Mouse (Mus musculus) liver, embryonic 14.5 days (tissue): ENCODE data around the gene Lmo1. TPM values are rescaled to one million over a fixed set of nuclear protein-coding genes. Genes with fewer than 3 reads are reported as not detected.

Experiments used
- ATAC-seq: fragments of 200-750 bp; cut with Nextera tagmentation; 2 replicates; pipeline ENCODE4 v1.8.0; 2017; ENCODE audit warnings: moderate number of reproducible peaks, mild to moderate bottlenecking, moderate library complexity; ENCODE audit not compliant: insufficient read depth
- DNase-seq, 3 experiments: peaks; one replicate each; pipeline ENCODE4 v3.0.0-alpha.2; 2012 to 2013; ENCODE audit warnings: low read depth in 3 of 3, low spot score in 3 of 3
- H3K27ac ChIP-seq: fragments of 300-500 bp; sonication (generic); 2 replicates; pipeline ENCODE4 v1.5.1; 2014; ENCODE audit warnings: moderate library complexity, mild to moderate bottlenecking, control low read depth, inconsistent platforms
- H3K27me3 ChIP-seq: fragments of 300-500 bp; sonication (generic); 2 replicates; pipeline ENCODE4 v1.6.1; 2014; ENCODE audit warnings: mild to moderate bottlenecking, low read length, moderate library complexity; ENCODE audit not compliant: control insufficient read depth, insufficient read depth
- H3K36me3 ChIP-seq: fragments of 300-500 bp; sonication (generic); replicated peaks from 2 replicates; pipeline ENCODE4 v1.6.1; 2014; ENCODE audit warnings: low read depth; ENCODE audit not compliant: control insufficient read depth, insufficient read depth
- H3K4me1 ChIP-seq, 2 experiments: fragments of 200-500 bp in 1 of 2; fragments of 300-500 bp in 1 of 2; sonication (generic) in 1 of 2; replicated peaks; 2 replicates each; pipeline ENCODE4 v1.6.1; 2012 to 2014; ENCODE audit warnings: antibody characterized with exemption in 1 of 2, inconsistent platforms in 1 of 2, low read length in 1 of 2; ENCODE audit not compliant: control insufficient read depth in 2 of 2, insufficient read depth in 2 of 2
- H3K4me2 ChIP-seq: fragments of 300-500 bp; sonication (generic); 2 replicates; pipeline ENCODE4 v1.6.1; 2014; ENCODE audit warnings: low read depth, mild to moderate bottlenecking, control low read depth, moderate library complexity
- H3K4me3 ChIP-seq, 2 experiments: fragments of 200-500 bp in 1 of 2; fragments of 300-500 bp in 1 of 2; sonication (generic) in 1 of 2; 2 replicates each; pipeline ENCODE4 v1.5.1; 2012 to 2014; ENCODE audit warnings: low read depth in 2 of 2, low read length in 2 of 2, mild to moderate bottlenecking in 2 of 2, control low read depth in 1 of 2, inconsistent platforms in 1 of 2, moderate library complexity in 1 of 2; ENCODE audit not compliant: insufficient read depth in 1 of 2
- H3K9ac ChIP-seq: fragments of 300-500 bp; sonication (generic); replicated peaks from 2 replicates; pipeline ENCODE4 v1.6.1; 2014; ENCODE audit warnings: mild to moderate bottlenecking, control low read depth, moderate library complexity
- H3K9me3 ChIP-seq: fragments of 300-500 bp; sonication (generic); 2 replicates; pipeline ENCODE4 v1.6.1; 2016; ENCODE audit warnings: low read length, mixed read lengths; ENCODE audit not compliant: control insufficient read depth
- CTCF ChIP-seq: IDR thresholded peaks from 2 replicates; pipeline ENCODE4 v1.5.1; 2016; ENCODE audit warnings: antibody characterized with exemption, low read depth, control low read depth
- EP300 ChIP-seq: IDR thresholded peaks from 2 replicates; pipeline ENCODE4 v1.6.1; 2016; ENCODE audit warnings: antibody characterized with exemption, low read depth
- WGBS: fragments of 180-500 bp; shearing (Covaris S2); extraction: QIAGEN DNeasy Blood & Tissue Kit; methylation state at CpG from one replicate; pipeline ENCODE4 v1.1.7; 2014; ENCODE audit not compliant: insufficient replicate concordance; 5-methylcytosine and 5-hydroxymethylcytosine counted together
- polyA plus RNA-seq, 2 experiments: library from polyadenylated mRNA; depleted of rRNA in 1 of 2; stranded (reverse) in 1 of 2; unstranded in 1 of 2; fragments of >200 nt; fragmentation: Nextera tagmentation in 1 of 2; extraction: Ambion mirVana in 1 of 2; gene quantifications; 2 replicates each; pipeline versions ENCODE4 v1.2.1 to v1.2.3; 2012 to 2014

Lmo1 gene
- polyA plus RNA-seq, 2 experiments = 0.75 to 0.78 TPM

DNA sequence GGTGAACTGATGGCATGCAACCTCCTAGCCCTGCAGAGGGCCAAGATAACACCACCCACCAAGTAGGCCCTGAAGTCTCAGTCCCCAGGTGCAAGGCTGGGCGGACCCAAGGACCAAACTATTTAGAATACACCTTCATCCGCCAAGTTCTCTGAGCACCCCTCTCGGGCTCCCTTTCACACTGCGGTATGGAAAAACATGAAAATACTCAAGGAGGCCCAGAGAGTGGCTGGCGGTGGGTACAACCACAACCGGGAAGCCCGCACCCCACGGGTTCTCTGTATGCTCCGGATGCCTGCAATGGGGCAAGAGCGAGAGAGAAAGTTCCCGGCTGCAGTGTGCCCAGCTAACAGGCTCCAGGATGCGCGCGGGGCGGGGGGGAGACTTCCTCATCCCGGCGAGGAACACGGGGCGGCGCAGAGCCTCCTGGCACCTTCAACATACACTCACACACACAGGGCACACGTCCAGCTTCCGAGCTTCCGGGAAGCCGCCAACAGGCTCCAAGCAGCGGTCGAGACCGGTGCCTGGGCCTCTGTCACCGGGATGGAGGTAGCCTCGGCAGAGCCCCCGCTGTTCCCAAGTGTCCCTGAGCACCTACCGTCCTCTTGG is 564 bp downstream of the Lmo1 start:
- H3K9ac ChIP-seq = no peak overlapping the region
- H3K9me3 ChIP-seq = no peaks in the 10 kb centered on the region
- no peak for ATAC-seq
- no peak for DNase-seq
- peaks cover 38% of the 10 kb centered on the region for H3K27me3 ChIP-seq
- WGBS = 5% methylated on average over 31 of the region's 31 CpGs
- peak overlapping the region; percentile 45 for H3K4me2 ChIP-seq
- no peaks in the 10 kb centered on the region for H3K4me1 ChIP-seq
- H3K4me3 ChIP-seq = peak overlapping the region in 1 of 2 experiments; percentile 43; a peak in 3 of 4 replicates
- no peak for TF ChIP-seq EP300
- H3K27ac ChIP-seq = no peak overlapping the region
- no peaks in the 10 kb centered on the region for H3K36me3 ChIP-seq

DNA sequence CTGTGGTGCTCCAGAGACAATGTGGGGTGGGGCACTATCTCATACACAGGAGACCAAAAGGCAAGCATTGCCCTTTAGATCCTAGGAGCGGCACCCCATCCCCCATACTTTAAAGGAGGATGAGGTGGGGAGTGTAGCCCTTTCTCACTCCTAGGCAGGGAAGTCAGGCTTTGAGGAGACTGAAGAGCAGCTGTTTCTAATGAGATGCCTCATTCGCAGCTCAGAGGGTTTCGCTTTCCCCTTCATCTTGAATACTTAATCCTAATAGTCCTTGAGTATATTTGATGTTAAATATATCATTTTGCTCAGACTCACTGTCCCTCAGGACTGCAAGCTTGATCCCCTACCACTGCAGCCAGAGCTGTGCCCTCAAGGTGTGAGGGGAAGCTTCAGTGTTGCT is 3.1 kb downstream of the Lmo1 start:
- TF ChIP-seq CTCF (no peak), EP300 (no peak)
- Histone ChIP-seq H3K27ac (no peak overlapping the region), H3K27me3 (peaks cover 50% of the 10 kb centered on the region), H3K9me3 (no peaks in the 10 kb centered on the region), H3K4me2 (no peak overlapping the region), H3K4me3 (no peak overlapping the region), H3K4me1 (no peaks in the 10 kb centered on the region), H3K36me3 (no peaks in the 10 kb centered on the region), H3K9ac (no peak overlapping the region)
- DNase-seq (no peak), ATAC-seq (no peak)
- WGBS = 58% methylated on average over 3 of the region's 3 CpGs

DNA sequence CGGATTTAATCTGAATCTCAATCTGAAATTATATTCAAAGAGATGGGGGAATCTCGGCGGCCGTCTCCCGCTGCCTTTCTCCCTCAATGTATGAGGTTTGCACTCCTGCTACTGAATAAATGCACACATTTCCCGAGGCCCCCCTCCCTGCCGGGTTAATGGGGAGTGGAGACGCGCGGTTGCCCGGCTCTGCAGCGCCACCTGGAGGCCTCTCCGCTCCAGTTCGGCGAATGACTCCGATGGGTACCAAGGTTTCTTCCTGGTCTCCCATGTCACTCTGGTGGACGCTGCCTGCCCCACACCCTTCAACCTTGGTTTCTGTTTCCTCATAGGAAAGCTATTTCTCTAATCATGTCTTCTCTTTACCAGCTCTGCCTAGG is 4.6 kb downstream of the Lmo1 start:
- Histone ChIP-seq H3K4me1 (no peaks in the 10 kb centered on the region), H3K4me3 (no peak overlapping the region), H3K27ac (no peak overlapping the region), H3K4me2 (peak overlapping the region; percentile 50; the same call in 1 of the 2 replicates), H3K36me3 (no peaks in the 10 kb centered on the region), H3K9ac (no peak overlapping the region), H3K9me3 (no peaks in the 10 kb centered on the region), H3K27me3 (peaks cover 41% of the 10 kb centered on the region)
- no peak for TF ChIP-seq EP300
- TF ChIP-seq CTCF = peak; percentile 91
- DNase-seq (peak; percentile 4 to 12 (median 9)), ATAC-seq (no peak)
- WGBS = 0% methylated on average over 17 of the region's 17 CpGs

DNA sequence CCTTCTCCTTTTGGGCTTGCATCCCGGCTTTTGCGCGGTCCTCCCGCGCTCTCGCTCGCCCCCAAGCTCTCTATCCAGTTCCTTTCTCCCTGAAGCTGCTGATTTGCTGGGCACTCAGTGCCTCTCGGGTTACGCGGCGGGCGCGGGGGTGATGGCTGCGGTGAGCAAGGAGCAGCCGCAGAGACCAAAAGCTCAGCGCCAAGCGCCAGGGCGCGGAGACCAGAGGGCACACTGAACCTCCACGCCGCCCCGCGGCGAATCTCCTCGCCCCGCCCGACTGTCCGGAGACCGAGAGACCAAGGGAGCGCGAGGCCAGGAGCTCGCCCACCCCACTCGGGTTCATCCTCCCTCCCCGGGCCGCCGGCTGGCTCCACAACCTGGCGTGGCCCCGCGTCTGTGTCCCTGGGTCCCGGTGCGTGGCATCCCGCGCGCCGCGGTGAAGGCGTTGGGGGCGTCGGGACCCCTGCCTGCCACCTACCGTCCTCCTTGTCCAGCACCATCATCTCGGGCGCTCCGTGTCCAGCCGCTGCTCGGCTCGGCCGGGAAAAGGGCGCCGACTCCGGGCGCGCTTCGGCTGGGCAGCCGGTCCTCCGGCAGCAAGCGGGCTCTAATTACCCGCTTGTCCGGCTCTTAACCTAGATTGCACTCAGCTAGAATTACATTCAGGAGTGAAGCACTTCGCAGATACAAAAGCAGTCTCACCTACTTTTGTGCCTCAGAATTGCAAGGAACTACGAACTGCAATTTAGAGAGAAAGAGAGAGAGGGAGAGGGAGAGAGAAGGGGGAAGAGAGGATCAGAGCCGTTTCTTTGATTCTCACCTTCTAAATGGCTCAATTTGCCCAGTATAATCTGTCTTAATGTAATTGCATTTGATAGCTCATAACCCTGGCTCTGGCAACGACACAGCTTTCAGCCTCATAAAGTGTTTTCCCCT is 5.2 kb downstream of the Lmo1 start:
- TF ChIP-seq EP300 (no peak), CTCF (no peak)
- no peak overlapping the region for H3K9ac ChIP-seq
- DNase-seq = no peak
- peak overlapping the region; percentile 50 for H3K4me2 ChIP-seq
- H3K4me3 ChIP-seq = peak overlapping the region in 1 of 2 experiments; percentile 19; a peak in 1 of 4 replicates
- no peak overlapping the region for H3K27ac ChIP-seq
- H3K9me3 ChIP-seq = no peaks in the 10 kb centered on the region
- ATAC-seq = no peak
- H3K27me3 ChIP-seq = peaks cover 34% of the 10 kb centered on the region
- WGBS = 2% methylated on average over 72 of the region's 72 CpGs
- no peaks in the 10 kb centered on the region for H3K4me1 ChIP-seq
- no peaks in the 10 kb centered on the region for H3K36me3 ChIP-seq

DNA sequence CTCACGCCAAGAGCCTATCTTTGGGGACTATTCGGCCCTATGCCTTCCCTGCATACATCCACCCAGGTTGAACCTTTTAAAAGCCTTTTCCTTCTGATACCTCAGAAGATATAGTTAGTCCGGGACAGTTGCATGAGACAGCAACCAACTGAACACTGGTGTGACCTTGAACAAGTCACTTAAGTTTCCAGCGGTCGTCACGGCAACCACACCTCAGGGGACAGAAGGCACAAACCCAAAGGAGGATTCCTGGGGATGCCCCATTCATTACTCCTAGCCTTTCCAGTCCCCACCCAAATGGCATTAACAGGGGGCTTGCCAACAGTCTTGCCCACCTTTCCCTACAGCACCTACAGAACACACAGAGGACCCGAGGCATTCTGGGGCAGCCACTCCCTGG is 6.3 kb downstream of the Lmo1 start:
- H3K4me2 ChIP-seq = no peak overlapping the region

More for the DNA sequence above, 6.3 kb downstream of the Lmo1 start:
- peaks cover 26% of the 10 kb centered on the region for H3K27me3 ChIP-seq
- no peak for DNase-seq
- 63% methylated on average over 7 of the region's 7 CpGs for whole genome bisulfite sequencing
- H3K9ac ChIP-seq = no peak overlapping the region
- H3K9me3 ChIP-seq = no peaks in the 10 kb centered on the region
- TF ChIP-seq CTCF (no peak), EP300 (no peak)
- H3K4me3 ChIP-seq = no peak overlapping the region
- no peak overlapping the region for H3K27ac ChIP-seq
- H3K4me1 ChIP-seq = no peaks in the 10 kb centered on the region
- no peak for ATAC-seq
- no peaks in the 10 kb centered on the region for H3K36me3 ChIP-seq
